Mouse (Mus musculus): ENCODE measurements around the gene Xylt2.

The Xylt2 gene

DNA sequence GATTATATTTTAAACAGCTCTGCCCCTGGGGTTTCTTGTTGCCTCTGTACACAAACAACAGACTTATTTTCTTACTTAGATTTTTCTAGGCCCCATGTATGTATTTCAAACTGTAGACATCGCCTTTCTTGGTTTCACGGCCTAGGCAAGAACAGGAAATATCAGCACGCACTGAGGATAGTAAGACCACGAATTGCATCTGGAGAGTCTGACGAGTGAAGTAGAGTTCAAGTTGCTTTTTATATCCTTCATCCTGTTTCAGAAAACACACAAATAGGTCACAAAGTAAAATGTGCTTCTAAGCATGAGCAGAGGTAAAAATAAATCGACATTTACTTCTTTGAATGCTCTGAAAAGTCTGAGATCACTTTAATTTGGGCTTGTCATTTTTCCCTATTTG, 18.2 kb upstream of the Xylt2 start:
- CTCF ChIA-PET: interaction anchor here in 2 of 4 experiments (0.6 to 0.7 kb wide), 3 partner anchors 14 to 89 kb away, joined by 3 to 4 read pairs (median 3); no protein-coding TSS in a partner anchor

DNA sequence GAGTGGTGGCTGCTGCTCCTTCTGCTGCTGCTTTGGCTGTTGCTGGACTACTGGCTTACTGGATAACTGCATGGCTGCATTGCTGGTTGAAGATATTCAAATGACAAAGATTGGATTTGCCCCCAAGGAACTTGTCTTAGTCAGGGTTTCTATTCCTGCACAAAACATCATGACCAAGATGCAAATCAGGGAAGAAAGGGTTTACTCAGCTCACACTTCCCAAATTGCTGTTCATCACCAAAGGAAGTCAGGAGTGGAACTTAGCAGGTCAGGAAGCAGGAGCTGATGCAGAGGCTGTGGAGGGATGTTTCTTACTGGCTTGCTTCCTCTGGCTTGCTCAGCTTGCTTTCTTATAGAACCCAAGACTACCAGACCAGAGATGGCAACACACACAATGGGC, 15.2 kb upstream of the Xylt2 start:
- POLR2A ChIA-PET: interaction anchor here in 2 of 4 experiments (0.6 to 1.4 kb wide), 5 partner anchors 12 to 258 kb away, joined by 3 to 4 read pairs (median 3); no protein-coding TSS in a partner anchor
- CTCF ChIA-PET: interaction anchor here (0.6 to 1.5 kb wide), 5 partner anchors 34 to 393 kb away, joined by 3 to 15 read pairs (median 5); no protein-coding TSS in a partner anchor

More for the DNA sequence above, 18.2 kb upstream of the Xylt2 start:
- POLR2A ChIA-PET: interaction anchor here in 1 of 4 experiments (0.6 kb wide), 2 partner anchors 9 to 270 kb away, joined by 3 read pairs; partner anchors contain the start of gene Gm11541

GRCm38 (mm10) chr11:94687178-94687577, 9.9 kb upstream of the Xylt2 start:
- POLR2A ChIA-PET: interaction anchor here in 2 of 4 experiments (0.7 to 1.1 kb wide), 3 partner anchors 11 to 843 kb away, joined by 3 to 7 read pairs (median 3); no protein-coding TSS in a partner anchor
- CTCF ChIA-PET: interaction anchor here in 3 of 4 experiments (0.7 to 1.3 kb wide), 6 partner anchors 10 to 98 kb away, joined by 3 to 5 read pairs (median 3); partner anchors contain the start of gene Cdc34b (in 1 of the 3)

GRCm38 (mm10) chr11:94682427-94682826, 5.1 kb upstream of the Xylt2 start:
- CTCF ChIA-PET: interaction anchor here in 2 of 4 experiments (1.1 to 2.9 kb wide), 3 partner anchors 15 to 200 kb away, joined by 3 to 11 read pairs (median 4); no protein-coding TSS in a partner anchor
- POLR2A ChIA-PET: interaction anchor here in 1 of 4 experiments (0.8 to 2.1 kb wide), 3 partner anchors 11 to 18 kb away, joined by 3 to 5 read pairs (median 4); no protein-coding TSS in a partner anchor

DNA sequence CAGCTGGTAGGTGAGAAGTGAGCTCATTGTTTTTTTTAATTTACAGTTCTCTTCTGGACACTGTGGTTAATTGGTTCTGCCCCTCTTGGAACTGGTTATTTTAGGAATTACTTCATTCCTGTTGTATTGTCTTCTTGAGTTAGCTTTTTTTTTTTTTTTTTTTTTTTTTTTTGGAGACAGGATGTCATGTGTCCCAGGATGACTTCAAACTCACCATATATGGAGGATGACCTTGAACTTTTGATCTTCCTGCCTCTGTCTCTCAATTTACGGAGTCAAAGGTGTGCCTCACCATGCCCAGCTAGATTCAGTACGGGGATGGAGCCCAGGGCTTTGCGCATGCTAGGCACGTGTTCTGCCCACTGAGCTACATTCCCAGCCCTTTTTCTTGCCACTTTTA, 4.3 kb upstream of the Xylt2 start:
- ChIA-PET CTCF (interaction anchor here (0.5 to 2.9 kb wide), 14 partner anchors 14 to 733 kb away, joined by 3 to 11 read pairs (median 4); partner anchors contain the start of gene Lrrc59 (in 1 of the 4)), POLR2A (interaction anchor here in 3 of 4 experiments (0.5 to 2.1 kb wide), 5 partner anchors 10 to 85 kb away, joined by 3 to 5 read pairs (median 3); no protein-coding TSS in a partner anchor)

GRCm38 (mm10) chr11:94680639-94681038, 3.3 kb upstream of the Xylt2 start:
- ChIA-PET POLR2A (interaction anchor here in 3 of 4 experiments (0.6 to 1.2 kb wide), 4 partner anchors 12 to 311 kb away, joined by 3 to 6 read pairs (median 4); no protein-coding TSS in a partner anchor), CTCF (interaction anchor here in 3 of 4 experiments (0.6 to 1.8 kb wide), 6 partner anchors 17 to 562 kb away, joined by 3 to 6 read pairs (median 4); partner anchors contain the start of gene Lrrc59 (in 1 of the 3))

DNA sequence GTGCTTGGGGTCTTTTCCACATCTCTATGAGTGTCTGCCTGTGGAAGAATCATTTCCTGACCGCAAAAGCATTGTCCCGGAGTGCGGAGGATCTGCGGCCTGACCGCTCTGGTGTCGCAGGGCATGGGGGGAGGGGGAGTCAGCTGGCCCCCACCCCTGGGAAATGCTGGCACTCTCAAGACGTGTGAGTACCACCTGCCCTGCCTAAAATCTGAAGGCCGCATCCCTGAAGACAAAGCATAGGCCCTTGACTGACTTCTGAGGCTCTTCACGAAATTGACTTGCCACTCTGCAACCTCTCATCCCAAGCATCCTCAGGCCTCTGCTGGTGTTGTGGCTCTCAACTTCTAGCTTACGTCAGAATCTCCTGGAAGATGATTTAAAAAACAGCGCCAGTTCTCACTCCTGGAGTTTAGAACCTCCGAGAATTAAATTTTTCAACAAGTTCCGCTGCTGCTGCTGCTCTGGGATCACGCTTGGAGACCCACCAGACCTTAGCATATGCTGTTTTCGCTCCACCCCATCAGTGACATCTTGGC, 361 bp upstream of the Xylt2 start:
- POLR2A ChIA-PET: interaction anchor here in 3 of 4 experiments (0.6 to 4.0 kb wide), 17 partner anchors 11 to 75 kb away, joined by 3 to 27 read pairs (median 5); partner anchors contain the start of genes Eme1 (in 3 of the 3), Mrpl27 (in 3 of the 3) and Lrrc59 (in 1 of the 3)
- CTCF ChIA-PET: interaction anchor here (0.6 to 1.5 kb wide), 7 partner anchors 20 to 265 kb away, joined by 3 to 6 read pairs (median 4); no protein-coding TSS in a partner anchor

DNA sequence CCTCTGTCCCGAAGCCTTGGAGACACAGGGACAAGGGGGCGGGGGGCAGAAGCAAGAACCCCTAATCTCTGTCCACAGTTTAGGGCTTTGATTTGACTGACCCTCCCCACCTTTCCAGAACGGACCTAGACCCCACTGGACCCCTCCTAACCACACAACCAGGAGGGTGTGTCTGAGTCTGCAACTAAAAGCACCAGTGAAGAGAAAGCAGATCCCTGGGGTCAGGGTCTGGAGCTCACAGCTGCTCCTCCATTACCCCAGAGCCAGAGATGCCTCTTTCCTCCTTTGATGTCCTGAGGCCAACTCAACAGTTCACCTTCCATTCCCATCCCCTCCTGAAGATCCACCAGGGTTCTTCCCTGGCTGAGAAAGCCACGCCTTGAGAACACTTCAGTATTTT, 1.0 kb downstream of the Xylt2 start:
- POLR2A ChIA-PET: interaction anchor here in 3 of 4 experiments (0.8 to 4.0 kb wide), 21 partner anchors 10 to 629 kb away, joined by 3 to 27 read pairs (median 4); partner anchors contain the start of genes Eme1 (in 3 of the 3), Mrpl27 (in 3 of the 3), Lrrc59 (in 1 of the 3) and Ppp1r9b (in 1 of the 3)

GRCm38 (mm10) chr11:94675446-94675845, 1.9 kb downstream of the Xylt2 start:
- ChIA-PET POLR2A (interaction anchor here in 2 of 4 experiments (0.5 to 4.0 kb wide), 11 partner anchors 12 to 465 kb away, joined by 3 to 27 read pairs (median 5); partner anchors contain the start of genes Eme1 (in 2 of the 2), Mrpl27 (in 2 of the 2), Lrrc59 (in 1 of the 2) and Tob1 (in 1 of the 2)), CTCF (no interaction called here)

More for the DNA sequence above, 1.0 kb downstream of the Xylt2 start:
- CTCF ChIA-PET: interaction anchor here in 2 of 4 experiments (0.6 to 1.5 kb wide), 2 partner anchors 85 to 266 kb away, joined by 3 to 13 read pairs; no protein-coding TSS in a partner anchor

DNA sequence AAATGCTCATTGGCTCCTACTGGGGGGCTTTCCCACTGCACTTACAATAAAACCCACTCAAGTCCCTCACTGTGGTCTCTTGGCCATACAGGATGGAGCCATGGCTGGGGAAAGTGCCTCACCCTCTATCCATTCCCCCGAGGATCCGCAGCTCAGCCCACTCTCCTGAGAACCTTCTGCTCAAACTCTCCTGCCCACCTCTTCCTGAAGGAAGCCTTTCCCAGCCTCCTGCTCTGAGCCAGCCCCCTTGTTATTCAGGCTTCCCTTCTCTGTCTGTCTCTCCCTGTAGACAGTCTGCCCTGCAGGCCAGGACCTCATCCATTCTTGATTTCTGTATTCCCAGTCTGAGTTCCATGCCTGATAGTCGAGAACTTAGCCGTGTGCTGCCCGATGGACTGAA, 2.3 kb downstream of the Xylt2 start:
- ChIA-PET CTCF (no interaction called here), POLR2A (interaction anchor here in 2 of 4 experiments (3.8 to 4.0 kb wide), 2 partner anchors 21 to 45 kb away, joined by 17 to 18 read pairs; partner anchors contain the start of genes Eme1 (in 1 of the 2), Lrrc59 (in 1 of the 2) and Mrpl27 (in 1 of the 2))

- ChIA-PET CTCF (no interaction called here), POLR2A (interaction anchor here in 3 of 4 experiments (0.6 to 3.7 kb wide), 9 partner anchors 12 to 323 kb away, joined by 3 to 27 read pairs (median 4); partner anchors contain the start of genes Eme1 (in 2 of the 3), Mrpl27 (in 2 of the 3) and Xylt2 (in 1 of the 3))
These were observed 12.0 kb downstream of the Xylt2 start for GRCm38 (mm10) chr11:94665281-94665680.

- CTCF ChIA-PET: interaction anchor here in 2 of 4 experiments (1.1 to 1.4 kb wide), 2 partner anchors 69 kb away, joined by 3 read pairs; no protein-coding TSS in a partner anchor
- POLR2A ChIA-PET: interaction anchor here in 3 of 4 experiments (0.7 to 4.0 kb wide), 13 partner anchors 8 to 31 kb away, joined by 3 to 24 read pairs (median 5); partner anchors contain the start of gene Xylt2 (in 2 of the 3)
These were observed 16.0 kb downstream of the Xylt2 start for GRCm38 (mm10) chr11:94661344-94661743.

DNA sequence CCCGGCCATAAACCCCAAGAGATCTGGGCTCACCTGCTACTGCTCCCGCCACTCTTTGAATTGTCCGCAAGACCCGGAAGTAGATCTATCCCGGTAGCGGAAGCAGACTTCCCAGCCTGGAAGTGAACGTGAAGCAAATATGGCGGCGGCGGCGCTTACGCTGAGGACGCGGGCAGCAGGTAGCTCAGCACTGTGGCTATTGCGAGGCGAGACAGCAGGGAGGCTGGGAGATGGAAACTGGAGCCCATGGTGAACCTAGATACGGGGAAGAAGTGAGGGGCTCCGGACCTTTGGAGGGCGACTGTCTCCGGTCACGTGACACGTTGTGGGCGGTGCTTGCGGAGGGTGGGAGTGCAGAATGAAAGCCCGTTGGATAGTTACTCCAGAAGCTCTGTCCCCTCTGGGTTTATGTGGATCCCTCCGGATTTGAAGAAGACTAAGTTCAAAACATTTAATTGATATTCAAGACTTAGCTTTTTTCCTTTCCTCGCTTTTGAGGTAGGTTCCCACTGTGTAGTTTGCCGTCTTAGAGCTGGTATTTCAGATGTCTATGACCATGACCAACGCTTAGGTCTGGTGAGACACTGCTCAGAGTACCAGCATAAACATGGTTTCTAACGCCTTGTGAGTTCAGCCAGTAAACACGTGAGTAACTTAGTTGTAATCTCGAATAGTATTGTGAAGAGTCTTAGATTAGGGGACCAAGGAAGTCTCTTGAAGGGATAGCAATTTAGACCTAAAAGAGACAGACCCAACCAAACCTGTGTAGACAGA, 23.5 kb downstream of the Xylt2 start, which contains the start of the genes Mrpl27 and Eme1:
TSS of gene Mrpl27 (plus strand) at position 105 of the 774 bp plus-strand sequence.
TSS of gene Eme1 (minus strand) at position 302 of the 774 bp plus-strand sequence.
- CTCF ChIA-PET: interaction anchor here in 2 of 4 experiments (0.6 to 1.0 kb wide), 5 partner anchors 24 to 854 kb away, joined by 3 to 14 read pairs (median 3); partner anchors contain the start of gene Lrrc59 (in 1 of the 2)
- POLR2A ChIA-PET: interaction anchor here (0.7 to 3.7 kb wide), 38 partner anchors 8 to 443 kb away, joined by 3 to 22 read pairs (median 5); partner anchors contain the start of genes Lrrc59 (in 3 of the 4), Xylt2 (in 3 of the 4), Cacna1g (in 1 of the 4) and Tob1 (in 1 of the 4)

DNA sequence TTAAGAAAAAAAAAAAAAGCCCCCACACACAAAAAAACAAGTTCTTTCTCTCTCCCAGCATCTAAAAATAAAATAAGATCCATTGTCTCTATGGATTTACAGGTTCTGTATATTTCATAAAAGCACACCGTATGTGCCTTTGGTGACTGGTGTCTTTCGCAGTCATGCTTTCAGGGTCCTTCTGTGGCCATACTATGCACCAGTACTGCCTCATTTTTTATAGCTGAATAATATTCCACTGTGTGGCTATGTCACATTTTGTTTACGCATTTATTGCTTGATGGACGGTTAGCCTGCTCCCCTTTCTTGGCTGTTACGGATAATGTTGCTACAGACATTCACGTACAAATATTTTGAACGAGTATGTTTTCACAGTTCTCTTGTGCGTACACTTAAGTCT, 24.3 kb downstream of the Xylt2 start:
- POLR2A ChIA-PET: interaction anchor here (0.5 to 3.7 kb wide), 26 partner anchors 8 to 442 kb away, joined by 3 to 22 read pairs (median 6); partner anchors contain the start of genes Lrrc59 (in 3 of the 4), Xylt2 (in 3 of the 4), Cacna1g (in 1 of the 4) and Tob1 (in 1 of the 4)
- CTCF ChIA-PET: no interaction called here

- CTCF ChIA-PET: interaction anchor here in 1 of 4 experiments (0.8 kb wide), 1 partner anchor 22 kb away, joined by 4 read pairs; no protein-coding TSS in a partner anchor
- POLR2A ChIA-PET: interaction anchor here (0.7 to 12.7 kb wide), 12 partner anchors 10 to 135 kb away, joined by 3 to 179 read pairs (median 7); partner anchors contain the start of gene Lrrc59 (in 3 of the 4)
These were observed 26.1 kb downstream of the Xylt2 start for GRCm38 (mm10) chr11:94651241-94651640.

DNA sequence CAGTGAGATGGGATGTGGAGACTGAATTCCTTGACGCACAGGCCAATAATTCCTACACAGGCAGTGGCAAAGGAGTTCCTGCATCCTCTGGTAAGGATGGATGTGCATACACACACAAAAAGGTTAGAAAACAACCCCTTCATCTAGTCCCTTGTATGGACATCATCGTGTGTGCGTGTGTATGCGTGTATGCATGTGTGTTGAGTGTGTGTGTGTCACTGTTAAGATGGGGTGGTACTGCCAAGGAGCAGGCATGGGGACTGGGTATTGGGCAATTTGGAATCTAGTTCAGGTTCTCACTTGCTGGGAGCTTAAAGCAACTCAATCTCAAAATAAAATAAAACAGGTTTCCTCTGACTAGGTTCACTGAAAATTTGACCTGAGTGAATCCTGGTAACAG, 30.9 kb downstream of the Xylt2 start:
- ChIA-PET POLR2A (interaction anchor here (0.5 to 12.7 kb wide), 13 partner anchors 8 to 80 kb away, joined by 3 to 179 read pairs (median 4); partner anchors contain the start of gene Lrrc59 (in 2 of the 4)), CTCF (no interaction called here)

All from embryonic stem cell, embryonic (primary cell).